Mouse (Mus musculus) thymus, postnatal 14 days (tissue): ENCODE data around the gene Zzz3.

Source experiments
- DNase-seq: peaks from one replicate; pipeline ENCODE4 v3.0.0; 2021

Gene Zzz3

DNA sequence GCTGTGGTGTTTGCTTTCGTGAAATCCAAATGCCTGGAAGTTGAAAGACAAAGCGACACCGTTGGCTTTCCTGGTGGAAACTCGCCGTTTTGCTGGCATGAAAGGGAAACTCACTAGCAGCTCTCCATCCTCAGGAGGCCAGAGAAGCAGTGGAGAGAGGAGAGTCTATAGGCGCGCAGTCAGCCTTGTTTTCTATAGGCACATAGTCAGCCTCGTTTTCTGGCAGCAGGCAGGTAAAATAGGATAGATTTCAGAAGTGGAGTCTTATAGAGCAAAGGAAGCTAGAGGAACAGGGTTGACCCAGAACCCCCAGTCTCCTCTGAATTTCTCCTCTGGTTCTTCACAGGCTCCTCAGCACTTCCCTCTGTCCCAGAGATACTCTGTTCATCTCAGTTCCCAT lies 72.8 kb downstream of the Zzz3 start:
- DNase-seq: no peak

DNA sequence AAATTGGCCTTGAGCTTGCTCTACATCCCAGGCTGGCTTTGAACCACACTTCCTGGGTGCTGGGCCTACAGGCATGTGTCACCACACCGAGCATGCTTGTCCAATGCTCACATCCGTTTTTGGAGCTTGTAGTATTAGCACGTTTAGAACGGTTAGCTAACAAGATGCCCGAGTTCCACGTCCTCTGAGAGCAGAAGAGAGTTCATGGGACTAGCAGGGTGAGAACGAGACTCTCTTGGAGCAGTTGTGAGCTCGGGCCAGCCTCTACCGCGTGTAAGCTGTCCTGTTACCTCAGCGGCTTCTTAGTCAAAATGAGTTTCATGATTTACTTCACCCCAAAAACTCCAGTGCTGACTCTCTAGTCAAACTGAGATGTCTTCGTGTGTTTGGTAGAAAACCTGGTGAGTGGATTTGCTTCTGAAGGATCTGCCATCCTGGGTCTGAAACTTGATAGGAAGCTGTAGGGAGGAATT lies 73.3 kb downstream of the Zzz3 start:
- DNase-seq: no peak

DNA sequence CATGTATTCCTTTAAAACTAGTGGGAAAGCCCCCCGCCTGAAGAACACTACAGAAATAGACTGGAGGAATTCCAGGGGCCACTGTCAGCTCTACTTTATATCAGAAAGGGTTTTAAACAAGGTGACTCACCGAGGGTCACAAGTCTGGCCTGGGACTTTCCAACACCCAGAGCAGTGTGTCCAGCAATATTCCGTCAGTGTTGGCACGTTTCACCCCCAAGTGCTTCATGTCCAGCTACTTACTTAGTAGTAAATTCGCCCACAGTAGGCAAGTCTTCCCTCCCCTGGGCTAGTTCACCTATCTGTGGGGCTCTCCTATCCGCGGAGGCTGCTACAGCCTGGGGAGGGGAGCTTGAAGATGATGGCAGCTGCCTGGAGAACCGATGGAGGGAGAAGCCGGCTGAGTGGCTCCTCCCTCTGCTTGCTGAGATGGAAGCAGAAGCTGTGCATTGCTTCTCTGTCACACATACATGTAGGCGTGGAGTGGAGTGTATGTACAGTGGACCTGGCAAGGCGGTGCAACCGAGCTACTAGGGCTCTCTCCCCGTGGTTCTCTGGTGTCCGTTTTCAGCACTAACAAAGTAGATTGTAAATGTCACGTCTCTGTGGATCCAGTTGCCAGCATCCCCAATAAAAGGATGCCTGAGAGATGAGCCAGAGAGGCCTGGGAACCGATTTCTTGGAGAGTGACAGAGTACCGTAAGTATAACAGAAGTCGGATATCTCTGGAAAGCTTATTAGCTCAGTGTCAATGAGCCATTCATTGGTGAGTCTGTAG lies 74.3 kb downstream of the Zzz3 start:
- no peak for DNase-seq

DNA sequence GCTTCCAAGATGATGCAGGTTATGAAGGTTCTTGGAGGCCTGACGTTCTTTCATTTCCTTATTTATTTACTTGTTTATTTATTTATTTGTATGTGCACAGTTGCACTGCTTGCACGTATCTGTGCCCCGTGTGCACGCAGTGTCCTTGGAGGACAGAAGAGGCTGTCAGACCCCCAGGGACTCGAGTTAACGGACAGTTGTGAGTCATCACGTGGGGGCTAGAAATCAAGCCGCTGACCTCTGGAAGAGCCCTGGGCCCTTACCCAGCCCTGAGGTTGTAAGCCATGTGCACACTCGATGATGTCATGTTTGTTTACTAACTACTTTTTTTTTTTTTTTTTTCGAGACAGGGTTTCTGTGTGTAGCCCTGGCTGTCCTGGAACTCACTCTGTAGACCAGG lies 75.1 kb downstream of the Zzz3 start:
- no peak for DNase-seq

DNA sequence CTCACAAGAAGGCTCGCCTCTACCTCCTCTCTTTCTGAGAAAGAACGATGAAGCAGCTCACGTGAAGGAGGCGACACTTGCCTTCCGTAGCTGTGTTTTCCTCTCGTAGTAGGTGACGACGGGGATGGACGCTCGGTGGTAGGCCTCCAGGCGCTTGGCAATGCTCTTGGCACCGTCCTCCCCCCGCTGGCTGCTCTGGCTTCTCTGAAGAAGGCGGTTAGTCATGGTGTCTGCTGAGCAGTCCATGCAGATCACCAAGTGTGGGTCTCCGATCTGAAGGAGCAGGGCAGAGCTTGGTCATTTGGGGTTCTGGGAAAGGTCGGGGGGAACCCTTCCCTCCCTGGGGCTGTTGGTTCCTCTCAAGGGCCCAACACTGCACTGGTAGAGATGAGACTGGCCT lies 77.4 kb downstream of the Zzz3 start:
- no peak for DNase-seq

DNA sequence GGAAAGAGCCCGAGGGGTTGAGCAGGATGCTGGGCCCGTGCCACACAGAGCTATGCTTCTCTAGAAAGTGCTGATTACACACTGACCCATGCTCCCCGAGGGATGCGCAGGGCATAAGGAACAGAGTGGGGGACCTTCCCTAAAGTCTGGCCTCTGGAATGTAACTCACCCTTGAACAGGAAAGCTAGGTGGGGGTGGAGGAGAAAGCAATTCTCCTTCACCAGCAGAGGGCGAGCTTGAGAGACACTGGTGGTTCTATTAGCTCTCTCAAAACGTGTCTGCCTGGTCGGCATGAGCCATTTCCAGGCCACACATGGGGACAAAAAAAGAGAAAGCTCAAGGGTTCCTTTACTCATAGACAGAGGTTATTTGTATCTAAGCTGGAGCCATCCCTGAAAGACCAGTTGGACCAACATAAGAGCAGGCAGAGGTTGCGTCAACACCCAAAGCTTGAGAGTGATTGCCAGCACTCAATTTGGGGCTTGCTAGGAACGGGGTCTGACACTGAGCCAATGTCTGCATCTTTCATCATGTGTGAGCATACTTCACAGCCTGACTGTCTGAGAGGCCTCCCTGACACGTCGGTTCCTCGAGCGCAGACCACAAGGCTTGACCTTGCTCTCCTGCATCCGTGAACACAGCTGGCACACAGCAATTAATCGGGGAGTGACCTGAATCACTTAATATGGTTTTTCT lies 79.5 kb downstream of the Zzz3 start:
- peak; percentile 60 for DNase-seq

DNA sequence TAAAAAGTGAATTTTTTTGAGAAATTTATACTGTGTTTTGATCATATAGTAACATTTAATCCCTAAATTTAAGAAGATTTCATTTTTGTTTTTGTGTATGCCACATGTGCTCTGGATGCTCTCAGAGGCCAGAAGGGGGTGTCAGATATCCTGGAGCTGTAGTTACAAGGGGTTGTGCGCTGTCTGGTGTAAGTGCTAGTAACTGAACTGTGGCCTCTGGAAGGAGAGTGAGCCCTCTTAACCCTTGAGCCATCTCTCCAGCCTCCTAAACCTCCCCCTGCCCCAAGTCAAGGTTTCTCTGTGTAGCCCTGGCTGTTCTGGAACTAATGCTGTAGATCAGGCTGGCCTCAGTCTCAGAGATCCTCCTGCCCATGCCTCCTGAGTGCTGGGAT lies 80.0 kb downstream of the Zzz3 start:
- no peak for DNase-seq

DNA sequence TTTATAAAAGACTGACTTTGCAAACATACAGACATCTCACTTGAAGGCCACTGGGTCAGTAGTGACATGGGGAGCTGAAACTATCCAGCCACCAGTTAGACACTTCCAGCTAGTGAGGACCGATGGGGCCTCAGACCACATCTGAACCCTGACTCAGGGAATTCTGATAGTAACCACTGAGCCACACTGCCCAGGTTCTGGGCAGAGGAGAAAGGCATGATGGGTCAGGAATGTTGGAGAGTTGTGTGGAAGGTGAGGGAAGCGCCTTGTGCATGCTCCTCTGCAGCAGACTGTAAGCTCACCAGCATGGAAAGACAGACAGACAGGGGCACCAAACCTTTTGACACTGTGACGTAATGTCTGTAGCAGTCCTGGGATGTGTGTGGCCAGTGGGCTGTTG lies 80.6 kb downstream of the Zzz3 start:
- DNase-seq: no peak

DNA sequence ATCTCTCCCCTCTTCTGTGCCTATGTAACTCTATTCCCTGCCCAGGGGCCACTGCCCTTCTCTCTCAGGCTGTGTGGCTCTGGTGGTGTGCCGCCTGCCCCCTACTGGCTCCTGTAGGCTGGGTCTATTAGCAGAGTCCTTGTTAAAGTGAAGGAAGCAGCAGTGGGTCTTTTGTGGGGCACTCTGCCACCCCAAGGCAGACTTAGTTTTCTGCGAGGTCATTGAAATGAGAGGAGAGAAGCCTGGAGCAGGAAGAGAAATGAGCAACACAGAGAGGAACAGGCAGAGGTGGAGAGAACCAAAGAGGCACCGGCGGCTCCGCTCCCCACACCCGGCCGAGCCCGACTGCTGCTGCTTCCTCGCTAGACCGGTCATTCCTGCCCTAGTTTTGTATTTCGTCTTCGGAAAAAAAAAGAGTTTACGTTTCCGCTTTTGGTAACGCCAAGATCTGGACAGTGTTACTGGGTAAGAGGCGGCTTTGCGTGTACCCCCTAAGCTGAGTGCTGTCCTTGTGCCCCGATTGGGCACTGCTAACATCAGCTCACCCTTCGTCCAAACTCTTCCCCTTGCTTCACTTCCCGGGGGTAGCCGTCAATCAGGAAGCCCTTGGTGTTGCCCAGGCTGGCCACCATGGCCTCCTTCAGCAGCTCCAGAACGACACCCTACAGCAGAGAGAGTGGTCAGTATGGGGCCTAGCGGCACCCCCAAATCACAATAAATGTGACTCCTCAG lies 82.7 kb downstream of the Zzz3 start:
- peak; percentile 76 for DNase-seq

DNA sequence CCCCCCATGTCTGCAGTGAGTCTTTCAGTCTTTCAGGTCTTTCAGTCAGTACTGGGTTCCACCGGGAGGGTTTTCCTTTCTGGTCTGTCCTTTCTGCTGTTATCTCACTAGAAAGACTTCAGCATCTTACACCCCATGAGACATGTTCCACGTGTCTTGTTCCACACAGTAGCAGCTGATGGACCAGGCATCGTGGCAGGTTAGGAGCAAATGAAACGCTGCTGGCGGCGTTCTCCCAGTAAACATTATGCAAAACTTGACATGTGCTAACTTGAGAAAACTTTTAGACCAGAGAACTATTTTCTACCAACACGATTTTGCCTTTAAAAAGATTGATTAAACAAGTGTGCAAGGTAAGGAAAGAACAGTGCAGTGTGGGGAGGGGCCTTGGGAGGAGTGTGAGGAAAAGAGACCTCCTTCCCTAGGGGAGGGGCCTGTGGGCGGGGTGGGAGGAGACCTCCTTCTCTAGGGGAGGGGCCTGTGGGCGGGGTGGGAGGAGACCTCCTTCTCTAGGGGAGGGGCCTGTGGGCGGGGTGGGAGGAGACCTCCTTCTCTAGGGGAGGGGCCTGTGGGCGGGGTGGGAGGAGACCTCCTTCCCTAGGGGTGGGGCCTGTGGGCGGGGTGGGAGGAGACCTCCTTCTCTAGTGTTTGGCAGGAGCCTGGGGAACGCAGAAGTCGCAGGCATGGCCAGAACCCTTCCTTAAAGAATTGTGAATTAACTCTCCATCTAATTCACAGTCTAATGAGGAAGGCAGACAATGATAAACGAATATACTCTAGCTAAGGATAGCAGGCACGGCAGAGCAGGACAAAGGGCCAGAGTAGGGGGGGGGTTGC lies 83.5 kb downstream of the Zzz3 start:
- DNase-seq: peak; percentile 55

DNA sequence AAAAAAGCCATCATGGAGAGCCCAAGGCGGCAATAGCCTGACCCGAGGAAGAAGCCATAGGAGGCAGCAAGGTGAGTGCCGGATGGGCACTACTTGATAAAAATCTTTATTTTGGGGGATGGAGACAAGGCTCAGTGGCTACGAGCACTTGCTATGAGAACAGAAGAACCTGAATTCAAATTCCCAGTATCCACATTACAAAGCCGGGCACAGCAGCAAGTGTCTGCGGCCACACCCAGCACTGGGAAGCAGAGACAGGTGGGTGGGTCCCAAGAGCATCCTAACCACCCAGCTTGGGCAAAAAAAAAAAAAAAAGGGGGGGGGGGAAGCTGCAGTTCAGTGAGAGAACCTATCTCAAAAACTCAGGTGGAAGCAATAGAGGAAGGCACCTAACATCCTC lies 85.1 kb downstream of the Zzz3 start:
- no peak for DNase-seq

DNA sequence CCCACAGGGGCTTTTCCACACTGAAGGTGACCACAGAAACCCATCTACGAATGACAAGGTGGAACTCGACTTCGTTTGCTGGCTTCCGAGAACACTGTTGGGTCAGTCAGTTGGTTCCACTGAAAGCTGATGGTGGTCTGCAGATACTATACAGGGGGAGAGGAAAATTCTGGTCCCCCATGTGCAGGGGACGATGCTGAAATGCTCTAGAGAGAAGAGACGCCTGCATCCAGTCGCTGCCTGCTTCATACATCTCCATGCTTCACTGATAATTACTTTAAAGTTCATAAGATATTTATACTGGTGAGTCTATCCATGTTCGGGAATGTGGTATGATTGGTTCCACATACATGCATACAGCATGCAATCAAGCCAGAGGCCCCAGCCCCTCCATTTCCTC lies 86.9 kb downstream of the Zzz3 start:
- no peak for DNase-seq

DNA sequence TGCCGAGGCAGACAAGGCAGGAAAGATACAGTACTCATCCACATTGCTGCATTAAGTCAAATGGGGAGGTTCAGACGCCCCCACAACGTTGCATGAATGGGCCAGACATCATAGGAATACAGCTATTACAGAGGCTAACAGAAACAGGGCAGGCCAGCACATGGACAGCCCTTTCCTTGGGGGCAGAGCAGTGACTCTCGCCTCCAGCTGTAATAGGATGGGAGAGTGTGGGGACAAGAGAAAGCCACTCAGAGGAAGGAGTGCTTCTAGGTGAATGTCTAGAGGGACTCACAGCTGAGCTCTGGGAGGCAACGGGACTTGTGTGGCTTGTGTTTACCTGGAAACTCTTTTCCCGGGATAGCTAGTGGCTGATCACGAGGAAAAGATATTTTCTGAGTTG lies 88.5 kb downstream of the Zzz3 start:
- DNase-seq: no peak

DNA sequence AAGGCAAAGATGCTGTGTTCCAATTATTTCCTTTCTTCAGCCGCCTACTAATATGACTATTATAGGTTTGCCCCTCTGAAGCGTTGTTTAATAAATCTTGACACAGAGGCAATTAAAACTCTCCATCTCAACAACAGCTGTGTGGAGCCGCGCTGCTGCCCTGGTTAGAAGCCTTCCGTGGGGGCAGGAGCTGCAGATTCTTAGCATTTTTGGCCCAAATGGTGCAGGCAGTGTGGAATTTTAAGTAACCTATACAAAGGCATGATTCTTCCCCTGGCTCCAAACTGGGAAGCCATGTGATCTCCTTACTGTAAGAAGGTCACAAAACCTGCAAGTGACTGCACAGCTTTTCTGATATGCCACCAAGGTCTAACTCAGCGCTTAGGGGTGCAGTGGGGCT lies 88.9 kb downstream of the Zzz3 start:
- DNase-seq: no peak

DNA sequence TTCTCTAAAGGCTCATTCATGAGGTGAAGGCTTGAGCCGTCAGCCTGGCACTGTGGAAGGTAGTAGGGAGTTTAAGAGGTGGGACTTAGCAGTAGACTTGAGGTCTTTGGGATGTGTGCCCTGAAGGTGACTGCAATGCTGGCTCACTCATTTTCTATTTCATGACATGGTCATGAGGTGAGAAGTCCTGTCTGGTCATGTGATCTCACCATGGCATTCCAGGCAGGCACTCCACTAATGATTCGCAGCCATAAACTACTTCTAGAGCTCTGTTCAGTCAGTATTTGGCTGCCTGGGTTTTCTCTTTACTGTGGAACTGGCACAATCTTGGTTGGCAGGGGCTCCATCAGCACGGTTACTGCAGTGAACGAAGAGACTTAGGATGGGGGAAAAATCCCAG lies 93.7 kb downstream of the Zzz3 start:
- DNase-seq: no peak

DNA sequence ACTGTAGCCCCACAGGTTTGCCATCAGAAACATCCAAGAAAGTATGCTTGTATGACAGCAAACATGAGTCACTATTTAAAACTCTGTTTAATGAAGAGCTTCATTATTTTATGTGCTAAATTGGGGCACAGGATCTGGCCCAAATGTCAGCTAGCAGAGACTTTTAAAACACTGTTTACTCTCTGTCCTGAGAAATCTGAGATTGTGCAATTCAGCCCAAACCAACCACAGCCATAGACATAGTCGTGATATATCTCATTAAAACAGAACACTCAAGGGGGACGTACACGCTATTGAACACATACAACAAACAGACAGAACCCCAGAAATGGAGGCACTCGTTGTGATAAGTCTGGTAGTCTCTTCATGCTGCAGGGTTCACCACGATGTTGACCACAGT lies 95.2 kb downstream of the Zzz3 start:
- DNase-seq: no peak

DNA sequence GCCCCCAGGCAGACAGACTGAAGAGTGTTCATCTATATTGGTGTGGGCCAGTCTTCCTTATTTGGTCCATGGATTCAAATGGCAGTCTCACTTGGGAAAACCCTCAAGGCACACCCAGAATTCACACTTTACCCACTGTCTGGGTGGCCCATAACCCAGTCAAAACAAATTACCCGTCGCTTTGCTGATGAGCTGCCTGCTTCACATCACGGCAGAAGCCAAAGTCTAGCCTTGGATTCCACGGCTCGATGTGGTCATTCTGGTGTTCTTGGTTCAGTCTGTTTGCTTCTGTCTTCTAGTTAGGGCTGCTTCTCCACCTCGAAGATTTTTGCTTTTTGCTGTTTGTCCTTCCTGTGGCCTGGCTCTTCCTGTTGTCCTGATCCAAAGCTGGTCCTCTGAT lies 97.0 kb downstream of the Zzz3 start:
- no peak for DNase-seq

DNA sequence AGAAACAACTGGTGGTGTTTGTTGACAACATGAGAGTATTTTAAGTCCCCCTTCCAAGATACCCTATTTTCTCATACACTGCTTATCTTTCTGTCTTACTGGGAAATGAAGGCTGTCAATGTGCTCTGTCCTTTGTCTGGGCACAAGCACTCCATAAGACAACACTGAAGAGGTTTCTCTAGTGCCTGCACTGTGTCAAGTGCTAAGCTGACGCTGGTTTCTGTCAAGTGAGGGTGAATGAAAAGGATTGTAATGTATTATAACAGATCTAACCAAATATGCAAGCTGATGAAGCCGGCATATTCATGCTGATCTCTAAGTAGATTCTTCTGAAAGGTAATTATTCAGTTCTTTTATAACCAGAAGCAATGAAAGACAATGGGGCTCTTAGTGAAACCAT lies 98.5 kb downstream of the Zzz3 start:
- DNase-seq: no peak

DNA sequence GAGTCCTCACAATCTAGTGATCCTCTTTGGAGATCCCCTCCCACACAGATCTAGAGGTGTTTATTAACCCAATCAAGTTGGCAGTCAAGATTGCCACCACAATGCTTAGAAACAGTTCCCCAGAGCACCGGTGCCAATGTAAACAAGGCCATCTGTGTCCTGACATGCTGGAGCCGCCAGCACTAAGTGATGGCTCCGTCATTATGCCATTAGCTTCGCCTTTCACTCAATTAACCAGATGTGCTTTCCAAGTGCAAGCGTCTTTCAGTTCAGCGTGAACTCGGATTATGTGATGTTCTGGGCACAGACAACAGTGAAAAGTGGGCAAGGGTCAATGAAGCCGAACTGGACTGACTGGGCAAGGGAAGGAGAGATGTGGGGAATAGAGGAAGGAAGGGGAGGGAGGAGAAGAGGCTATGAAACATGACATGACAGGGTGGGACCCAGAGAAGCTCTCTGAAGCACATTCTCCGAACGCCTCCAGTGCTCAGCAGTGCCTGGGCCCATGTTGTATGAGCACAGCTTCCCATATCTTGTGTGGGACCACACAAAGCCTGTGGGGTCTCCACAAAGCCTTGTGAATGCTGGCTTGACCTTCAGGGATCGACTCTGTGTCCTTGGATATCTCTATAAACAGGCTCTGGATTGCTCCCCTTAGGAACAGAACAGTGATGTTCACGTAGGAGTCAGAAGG lies 99.5 kb downstream of the Zzz3 start:
- DNase-seq: no peak

DNA sequence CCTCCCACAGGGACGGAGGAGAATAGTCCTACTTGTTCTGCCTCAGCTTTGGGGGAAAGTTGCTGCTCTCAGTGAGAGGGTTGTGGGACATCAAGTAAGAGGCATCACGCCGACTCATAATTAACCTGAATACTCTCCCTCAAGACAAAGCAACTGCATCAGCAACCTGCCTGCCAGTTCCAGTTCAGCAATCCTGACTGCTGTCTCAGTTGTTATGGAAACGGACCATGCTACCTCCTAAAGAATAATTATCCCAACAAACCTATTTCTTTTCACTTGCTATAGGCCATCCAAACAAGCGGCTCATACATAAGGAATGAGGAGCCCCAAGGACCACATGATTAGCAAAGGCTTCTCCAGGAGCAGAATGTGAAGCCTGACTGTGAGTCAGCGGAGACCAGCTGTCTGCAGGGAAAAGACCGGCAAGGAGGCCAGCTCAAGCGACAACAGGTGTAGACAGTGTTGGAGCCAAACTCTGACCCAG lies 100.2 kb downstream of the Zzz3 start:
- DNase-seq: no peak

DNA sequence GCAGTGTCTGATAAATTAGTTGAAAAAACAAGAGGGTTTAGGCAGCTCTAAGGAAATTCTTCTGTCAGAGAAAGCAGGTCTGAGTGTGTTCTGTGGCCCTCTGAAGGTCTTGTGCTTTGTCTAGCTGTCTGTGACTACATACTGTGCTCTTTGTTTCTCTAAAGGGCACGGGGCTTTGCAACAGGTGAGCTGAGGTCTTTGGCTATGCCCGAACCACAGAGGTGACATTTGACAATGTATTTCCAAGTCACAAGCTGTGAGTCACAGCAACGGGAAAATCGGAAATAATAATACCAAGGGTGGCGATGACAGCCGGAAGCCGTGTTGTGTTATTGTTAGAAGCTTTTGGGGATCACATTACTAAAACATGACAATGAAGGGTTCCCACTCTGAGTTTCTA lies 101.8 kb downstream of the Zzz3 start:
- no peak for DNase-seq

DNA sequence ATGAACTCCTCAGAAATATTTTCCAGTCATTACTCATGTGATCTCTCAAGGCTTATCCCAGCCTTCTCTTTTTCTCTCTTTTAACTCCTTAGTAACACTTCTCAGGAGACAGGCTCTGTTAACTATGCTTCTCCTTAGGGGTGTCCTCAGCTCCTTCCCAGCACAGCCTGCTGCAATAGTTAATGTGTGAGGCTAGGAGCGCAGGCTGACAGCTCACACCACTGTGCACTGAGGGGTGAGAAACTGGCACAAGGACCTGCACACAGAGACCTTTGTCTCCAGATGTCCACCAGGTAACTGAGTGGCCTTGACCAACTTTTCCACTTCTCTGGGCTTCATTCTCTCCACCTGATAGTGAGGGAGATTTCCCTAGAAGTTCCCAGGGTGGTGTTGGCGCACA lies 102.6 kb downstream of the Zzz3 start:
- no peak for DNase-seq
